Mouse (Mus musculus): Measurements from ENCODE around the gene Has1. TPM values are rescaled to one million over a fixed set of nuclear protein-coding genes. Genes with fewer than 3 reads are reported as not detected.

The Has1 gene
- under 1 TPM; 0.09 to 0.19 TPM for total RNA-seq (2021)
- long read RNA-seq, experiment 1: 0 reads
- long read RNA-seq, experiment 2: 0 reads

GRCm38 (mm10) chr17:17855064-17855838 is at the start of gene Has1:
TSS of gene Has1 (minus strand) at chr17:17855205.
- DNase-seq: no peak

DNA sequence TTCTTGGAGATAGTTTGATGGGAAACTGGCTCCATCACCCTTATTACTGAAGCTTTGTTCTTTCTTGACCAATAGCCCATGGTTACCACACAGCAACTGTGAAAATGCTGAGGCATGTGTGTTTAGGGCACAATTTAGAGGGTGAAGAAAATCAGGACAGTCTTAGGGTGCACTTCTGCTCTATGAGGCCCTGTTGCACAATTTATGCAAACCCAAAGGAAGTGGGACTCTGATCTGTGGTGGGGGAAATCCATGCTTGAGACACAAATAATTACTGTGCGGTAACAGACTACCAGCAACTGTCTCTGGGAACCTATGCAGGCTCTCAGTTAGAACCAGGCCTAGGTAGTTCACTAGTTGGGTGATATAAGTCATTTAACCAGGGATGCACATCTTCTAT is 45.8 kb upstream of the Has1 start:
- no peak for DNase-seq

- no peak for DNase-seq
Observed at GRCm38 (mm10) chr17:17899268-17899667, 44.3 kb upstream of the Has1 start.

- DNase-seq: no peak
Observed at GRCm38 (mm10) chr17:17896039-17896438, 41.0 kb upstream of the Has1 start.

DNA sequence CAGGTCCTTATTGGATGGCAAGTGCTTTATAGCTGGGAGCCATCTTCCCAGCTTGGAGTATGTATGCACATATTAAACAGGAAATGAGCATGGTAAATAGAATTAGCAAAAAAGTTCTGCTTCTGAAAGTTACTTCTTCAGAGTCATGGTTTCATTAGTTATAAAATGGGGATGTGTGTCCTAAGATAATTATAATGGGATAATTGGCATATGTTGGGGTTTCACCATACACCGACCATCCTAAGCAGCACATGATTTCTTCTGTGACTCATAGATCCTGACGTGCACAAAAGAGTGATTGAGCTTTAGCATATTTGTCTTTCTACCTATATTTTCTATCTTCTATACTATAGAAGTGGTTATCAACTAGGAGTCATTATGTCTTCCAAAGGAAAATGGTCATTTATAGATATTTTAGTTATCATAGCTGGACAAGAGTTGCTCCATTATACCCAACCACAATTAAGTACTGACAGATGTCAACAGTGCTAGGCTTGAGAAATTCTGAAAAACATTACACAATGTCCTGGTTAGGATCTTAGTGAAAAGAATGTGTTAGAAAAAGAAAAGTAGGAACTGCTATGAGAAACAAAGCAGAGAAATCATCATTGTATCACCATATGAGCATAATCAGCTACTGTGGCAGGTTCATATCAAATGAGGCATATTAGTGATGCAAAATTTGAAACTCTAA is 34.9 kb upstream of the Has1 start:
- no peak for DNase-seq

- DNase-seq: no peak
Observed at GRCm38 (mm10) chr17:17887774-17888248, 32.8 kb upstream of the Has1 start, which contains the start of the genes Fpr2 and Fpr3. TSS of gene Fpr2 (plus strand) at chr17:17887824. TSS of gene Fpr3 (plus strand) at chr17:17887852.

DNA sequence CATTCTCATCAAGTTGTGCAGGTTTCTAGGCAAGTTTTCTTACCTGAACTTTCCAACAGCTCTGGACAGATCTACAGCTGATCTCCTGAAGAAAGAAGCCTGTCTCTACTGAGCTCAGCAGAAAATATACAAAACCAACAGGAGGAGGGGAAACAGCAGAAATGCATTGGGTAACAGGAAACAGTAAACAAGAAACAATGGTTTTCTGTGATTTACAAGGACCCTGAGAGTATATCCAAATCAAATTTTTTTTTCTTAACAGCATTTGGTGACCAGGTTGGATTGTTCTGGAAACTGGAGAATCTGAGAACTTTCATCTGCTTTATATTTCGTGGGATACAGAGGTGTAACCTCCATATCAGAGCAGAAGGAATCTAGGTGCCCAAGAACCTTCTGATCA is 28.8 kb upstream of the Has1 start, which contains the start of gene Fpr1:
Fpr1 (minus strand) TSS at position 101 of the 400 bp plus-strand sequence.
- no peak for DNase-seq

DNA sequence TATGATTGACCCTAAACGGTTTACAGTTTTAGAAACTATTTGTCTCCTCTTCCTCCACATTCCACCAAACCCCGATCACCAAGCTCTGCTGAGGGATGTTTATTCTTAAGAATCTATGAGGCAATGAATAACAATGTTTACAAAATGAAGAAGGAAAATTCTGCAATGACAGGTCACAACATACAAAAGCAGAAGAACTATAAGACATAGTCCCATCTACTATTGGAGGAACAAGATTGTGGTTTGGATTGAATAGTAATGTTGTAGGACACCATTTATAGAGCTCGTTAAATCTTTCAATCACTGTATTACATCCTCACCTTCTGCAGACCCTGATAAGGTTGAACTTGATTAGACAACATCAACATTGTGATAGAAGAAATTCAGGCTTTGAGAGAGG is 27.7 kb upstream of the Has1 start:
- no peak for DNase-seq

- DNase-seq: no peak
Observed at GRCm38 (mm10) chr17:17879347-17879746, 24.3 kb upstream of the Has1 start.

DNA sequence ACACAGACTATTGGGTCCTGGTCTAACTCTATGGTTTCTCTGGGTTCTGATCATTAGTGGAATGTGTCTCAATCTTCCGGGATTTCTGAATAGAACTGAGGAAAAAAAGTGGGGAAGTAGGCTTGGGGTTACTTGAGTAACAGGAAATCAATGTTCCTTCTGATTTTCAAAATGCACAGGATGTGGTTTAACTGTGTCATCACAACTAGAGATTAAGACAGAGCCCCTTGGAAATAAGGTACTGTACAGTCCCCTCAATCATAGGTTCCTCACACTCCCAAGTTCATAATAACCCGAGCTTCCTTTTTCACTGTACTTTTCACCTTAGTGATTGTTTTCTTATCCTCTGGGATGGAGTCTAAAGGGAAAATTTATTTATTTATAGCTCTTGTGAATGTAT is 16.7 kb upstream of the Has1 start:
- no peak for DNase-seq

- no peak for DNase-seq
Observed at GRCm38 (mm10) chr17:17870892-17871550, 16.0 kb upstream of the Has1 start.

GRCm38 (mm10) chr17:17866801-17867469 is 11.9 kb upstream of the Has1 start:
- no peak for DNase-seq

GRCm38 (mm10) chr17:17865168-17865567 is 10.2 kb upstream of the Has1 start:
- DNase-seq: no peak

DNA sequence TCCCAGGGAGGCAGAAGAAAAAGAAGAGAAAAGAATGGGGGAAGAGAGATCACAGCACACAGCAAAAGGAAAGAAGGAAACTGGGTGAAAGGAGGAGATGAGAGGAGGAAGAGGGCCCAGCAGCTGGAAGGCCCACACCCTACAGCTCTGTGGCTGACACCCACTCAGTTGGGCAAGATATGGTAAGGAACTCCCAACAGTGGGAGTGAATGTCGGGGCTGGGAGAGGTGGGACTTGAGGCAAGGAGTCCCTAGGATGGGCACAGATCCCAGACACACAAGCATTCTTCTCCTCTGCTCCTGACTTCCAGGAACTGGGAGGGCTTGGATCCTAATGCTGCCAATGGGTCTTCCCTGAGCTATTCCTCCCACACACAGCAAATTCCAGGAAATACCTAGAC is 7.4 kb upstream of the Has1 start:
- no peak for DNase-seq

DNA sequence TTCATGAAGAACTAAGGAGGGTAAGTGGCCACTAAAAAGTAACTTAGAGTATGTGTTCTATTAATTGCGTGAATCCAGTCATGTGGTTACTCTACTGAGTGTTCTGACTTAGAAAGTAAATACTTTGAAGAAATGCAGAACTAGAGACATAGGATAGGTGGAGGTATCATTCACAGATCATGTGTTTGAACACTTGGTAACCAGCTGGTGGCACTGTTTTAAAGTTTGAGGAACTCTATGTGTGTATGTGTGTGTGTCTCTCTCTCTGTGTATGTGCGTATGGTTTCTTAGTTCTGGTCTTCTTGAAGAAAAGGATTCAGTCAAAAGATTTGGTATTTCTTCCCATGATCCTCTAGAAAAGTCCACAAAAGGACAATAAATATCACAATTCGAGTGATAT is 5.1 kb upstream of the Has1 start:
- DNase-seq: no peak

- DNase-seq: no peak
Observed at GRCm38 (mm10) chr17:17857446-17857845, 2.4 kb upstream of the Has1 start.

GRCm38 (mm10) chr17:17856612-17857011 is 1.6 kb upstream of the Has1 start:
- no peak for DNase-seq

DNA sequence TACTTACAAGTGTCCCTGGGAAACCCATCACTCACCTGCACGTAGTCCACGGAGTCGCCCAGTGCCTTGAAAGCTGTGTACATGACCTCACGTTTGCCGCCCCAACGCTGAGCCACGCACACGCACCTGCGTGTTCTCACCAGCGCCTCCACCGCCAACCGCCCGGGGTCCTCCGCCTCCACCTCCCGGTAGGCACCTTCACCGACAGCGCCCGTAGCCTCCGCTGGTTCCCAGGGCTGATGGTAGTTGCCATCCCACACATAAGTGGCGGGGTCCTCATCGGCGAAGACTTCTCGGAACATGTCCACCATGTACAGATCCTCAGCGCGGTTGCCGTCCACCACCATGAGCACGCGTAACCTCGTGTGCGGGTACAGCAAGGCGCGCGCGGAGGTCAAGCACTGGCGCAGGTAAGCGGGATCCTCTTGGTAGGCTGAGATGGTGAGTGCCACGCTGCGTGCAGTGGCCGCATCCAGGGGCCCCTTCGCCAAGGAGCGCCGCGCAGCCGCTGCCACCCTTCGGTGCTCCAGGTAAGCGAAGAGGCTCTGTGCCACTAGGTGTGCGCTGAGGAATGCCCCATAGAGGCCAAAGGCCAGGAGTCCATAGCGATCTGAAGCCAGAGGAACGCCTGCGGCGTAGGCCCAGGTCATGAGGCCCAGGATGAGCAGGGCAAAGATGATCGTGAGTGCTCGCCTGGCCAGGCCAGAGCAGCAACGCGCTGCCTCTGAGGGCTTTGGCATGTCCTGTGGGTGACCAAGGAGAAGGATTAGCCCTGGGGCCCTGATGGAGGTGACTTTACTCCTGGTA is 4.9 kb downstream of the Has1 start:
- no peak for DNase-seq

GRCm38 (mm10) chr17:17848988-17849387 is 6.0 kb downstream of the Has1 start:
- DNase-seq: no peak

- DNase-seq: no peak
Observed at GRCm38 (mm10) chr17:17845187-17846027, 9.6 kb downstream of the Has1 start.

Data from gastrocnemius, postnatal 10 days (tissue).